Comparison of ENCODE assay signal across 8 mouse cellular contexts in the genomic region with DNA sequence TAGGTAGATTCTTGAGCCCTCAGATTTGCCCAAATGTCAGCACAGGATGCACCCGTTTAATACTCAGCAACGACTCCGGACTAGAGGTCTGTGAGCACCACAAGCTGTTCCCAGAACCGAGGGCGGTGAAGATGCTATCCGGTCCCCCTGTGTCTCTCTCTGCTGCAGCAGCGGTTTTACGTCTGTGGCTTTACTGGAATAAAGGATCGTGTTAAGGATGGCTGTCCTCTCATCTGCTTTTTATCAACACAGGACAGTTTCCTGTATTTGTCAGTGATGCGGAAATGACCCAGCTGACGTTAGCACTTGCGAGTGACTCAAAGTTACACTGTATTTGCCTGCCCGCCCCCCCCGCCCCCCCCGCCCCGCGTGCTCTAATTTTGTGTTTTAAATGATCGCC. TPM values are rescaled to one million over a fixed set of nuclear protein-coding genes. Genes with fewer than 3 reads are reported as not detected.
A peak's percentile ranks its signal among the peaks of the same experiment; 100 is the strongest.
DNase-seq lines count a peak whose midpoint lies in the region; ATAC-seq lines count a peak whose summit lies in the region.

No protein-coding gene starts in this region.

- no peak overlapping the region for H3K9ac ChIP-seq in limb, embryonic 13.5 days
- H3K9ac ChIP-seq in midbrain, embryonic 15.5 days = no peak overlapping the region

- no peaks in the 10 kb centered on the region for H3K27me3 ChIP-seq in limb, embryonic 13.5 days
- no peaks in the 10 kb centered on the region for H3K27me3 ChIP-seq in limb, embryonic 10.5 days (ENCODE audit: low read depth, poor library complexity, severe bottlenecking)
- H3K27me3 ChIP-seq in heart, embryonic 10.5 days (ENCODE audit: insufficient read depth, poor library complexity, severe bottlenecking) = no peaks in the 10 kb centered on the region
- H3K27me3 ChIP-seq in midbrain, embryonic 15.5 days (replicated peaks) = no peaks in the 10 kb centered on the region

- no peak overlapping the region for H3K4me3 ChIP-seq in limb, embryonic 13.5 days
- H3K4me3 ChIP-seq in limb, embryonic 10.5 days = no peak overlapping the region
- peak overlapping the region; percentile 29; the same call in 1 of the 2 replicates for H3K4me3 ChIP-seq in heart, embryonic 10.5 days
- no peak overlapping the region for H3K4me3 ChIP-seq in midbrain, embryonic 15.5 days

- H3K9me3 ChIP-seq in limb, embryonic 13.5 days = no peaks in the 10 kb centered on the region
- H3K9me3 ChIP-seq in limb, embryonic 10.5 days (replicated peaks) = no peaks in the 10 kb centered on the region
- no peaks in the 10 kb centered on the region for H3K9me3 ChIP-seq in heart, embryonic 10.5 days
- H3K9me3 ChIP-seq in midbrain, embryonic 15.5 days = no peaks in the 10 kb centered on the region

- ATAC-seq in limb, embryonic 13.5 days (ENCODE audit: low FRiP score, low read depth) = no peak
- peak; percentile 91 for ATAC-seq in megakaryocyte-erythroid progenitor cell, adult 5-6 weeks (replicated peaks; ENCODE audit: low FRiP score, low TSS enrichment, poor library complexity, severe bottlenecking)
- no peak for ATAC-seq in midbrain, embryonic 15.5 days (replicated peaks)
- no peak for ATAC-seq in erythroblast, adult 5-6 weeks (replicated peaks; ENCODE audit: low FRiP score, poor library complexity, severe bottlenecking)

- WGBS in limb, embryonic 13.5 days = 49% methylated on average over 18 of the region's 18 CpGs
- WGBS in limb, embryonic 10.5 days = 52% methylated on average over 18 of the region's 18 CpGs
- 35% methylated on average over 18 of the region's 18 CpGs for WGBS in heart, embryonic 10.5 days
- WGBS in midbrain, embryonic 15.5 days = 67% methylated on average over 18 of the region's 18 CpGs

- H3K4me2 ChIP-seq in limb, embryonic 13.5 days (replicated peaks) = peak overlapping the region; percentile 35
- H3K4me2 ChIP-seq in midbrain, embryonic 15.5 days = no peak overlapping the region

- H3K36me3 ChIP-seq in limb, embryonic 13.5 days = no peaks in the 10 kb centered on the region
- no peaks in the 10 kb centered on the region for H3K36me3 ChIP-seq in limb, embryonic 10.5 days
- H3K36me3 ChIP-seq in heart, embryonic 10.5 days = no peaks in the 10 kb centered on the region
- no peaks in the 10 kb centered on the region for H3K36me3 ChIP-seq in midbrain, embryonic 15.5 days (replicated peaks)

- peaks cover 27% of the 10 kb centered on the region for H3K4me1 ChIP-seq in limb, embryonic 13.5 days
- 0 out of 2 replicates have a peak, but pooled peaks cover 3% of the 10 kb centered on the region for H3K4me1 ChIP-seq in limb, embryonic 10.5 days
- H3K4me1 ChIP-seq in heart, embryonic 10.5 days = no peaks in the 10 kb centered on the region; the same call in 1 of the 2 replicates
- H3K4me1 ChIP-seq in midbrain, embryonic 15.5 days = 0 out of 2 replicates have a peak, but pooled peaks cover 2% of the 10 kb centered on the region

- DNase-seq in limb, embryonic 10.5 days (ENCODE audit: low spot score) = no peak
- DNase-seq in heart, embryonic 10.5 days (ENCODE audit: low spot score) = no peak
- peak; percentile 45 to 65 for DNase-seq in kidney, postnatal 25 days
- DNase-seq in left cerebral cortex, postnatal 4 days = no peak

- peak overlapping the region; percentile 80 for H3K27ac ChIP-seq in limb, embryonic 13.5 days
- H3K27ac ChIP-seq in limb, embryonic 10.5 days = no peak overlapping the region
- H3K27ac ChIP-seq in heart, embryonic 10.5 days = peak overlapping the region; percentile 67; the same call in 1 of the 2 replicates
- no peak overlapping the region for H3K27ac ChIP-seq in midbrain, embryonic 15.5 days

- intact Hi-C loops in left cerebral cortex, postnatal 4 days (cut with DNase I) = loop anchor here (10.0 kb wide), 1 partner anchor 163 kb away; no protein-coding TSS in a partner anchor

RNA-seq across cellular contexts. Expression of a gene that starts 40.7 kb away (rescaled TPM):
- 36.9 and 39.0 TPM in 2 replicates for polyA plus RNA-seq in limb, embryonic 13.5 days (2015; fragmentation: Nextera tagmentation; extraction: Ambion mirVana)
- 39.3 and 51.7 TPM in 2 replicates for polyA plus RNA-seq in limb, embryonic 10.5 days (2016; fragmentation: Nextera tagmentation; extraction: Ambion mirVana)
- polyA plus RNA-seq in heart, embryonic 10.5 days (2016; fragmentation: Nextera tagmentation; extraction: Ambion mirVana) = 63.1 and 110 TPM in 2 replicates
- total RNA-seq in megakaryocyte-erythroid progenitor cell, adult 5-6 weeks (2014; fragmentation: Nextera tagmentation) = 1.1 and 3.8 TPM in 2 replicates
- total RNA-seq in megakaryocyte-erythroid progenitor cell, adult 5-6 weeks (2017) = 3.3 and 4.6 TPM in 2 replicates
- 39.9 and 41.6 TPM in 2 replicates for polyA plus RNA-seq in midbrain, embryonic 15.5 days (2015; fragmentation: Nextera tagmentation; extraction: Ambion mirVana)
- 1.5 and 5.0 TPM in 2 replicates for total RNA-seq in erythroblast, adult 5-6 weeks (2015; ENCODE audit: low replicate concordance)
- total RNA-seq in erythroblast, adult 5-6 weeks (2017; ENCODE audit: low replicate concordance) = 5.2 and 6.0 TPM in 2 replicates
- 10 to 100 TPM; 27.9 to 28.3 TPM for total RNA-seq in left cerebral cortex, postnatal 4 days (2021)

Comparison
In these comparisons a context has a peak if more than half of its experiments do, and no peak if none do; other contexts are left out.
1. H3K27ac ChIP-seq: peak in limb, embryonic 13.5 days (single experiment) and heart, embryonic 10.5 days (single experiment); none in limb, embryonic 10.5 days (single experiment) and midbrain, embryonic 15.5 days (single experiment).
2. DNase-seq: peak in kidney, postnatal 25 days (2 of 2); none in limb, embryonic 10.5 days (single experiment), heart, embryonic 10.5 days (single experiment) and left cerebral cortex, postnatal 4 days (single experiment).